Mouse (Mus musculus): ENCODE data around the gene Fbxw5.
"Not testable (repeated sequence)": the region's sequence is repeated elsewhere in the genome, so short reads cannot be mapped to it uniquely, and the experiment has no call there.

Gene Fbxw5

DNA sequence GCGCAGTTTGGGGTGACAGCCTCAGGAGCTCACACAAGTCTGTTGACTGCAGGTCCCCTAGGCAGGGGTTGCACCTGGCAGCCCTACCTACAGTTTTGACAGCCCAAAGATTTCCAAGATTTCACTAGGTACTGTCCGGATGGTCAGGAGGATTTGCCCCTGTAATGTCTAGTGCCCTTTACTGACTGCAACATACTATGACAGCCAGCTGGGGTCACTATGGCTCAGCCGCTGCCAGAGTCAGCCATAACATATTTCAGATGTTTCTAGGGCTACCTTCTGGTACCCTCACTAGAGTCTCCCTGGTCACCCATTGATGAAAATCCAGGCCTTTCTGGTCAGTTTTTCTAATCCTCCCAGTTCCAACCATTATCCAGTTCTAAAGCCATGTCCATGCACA lies 9.4 kb downstream of the Fbxw5 start:
- no peak for DNase-seq (ENCODE audit: low read depth, low spot score)

DNA sequence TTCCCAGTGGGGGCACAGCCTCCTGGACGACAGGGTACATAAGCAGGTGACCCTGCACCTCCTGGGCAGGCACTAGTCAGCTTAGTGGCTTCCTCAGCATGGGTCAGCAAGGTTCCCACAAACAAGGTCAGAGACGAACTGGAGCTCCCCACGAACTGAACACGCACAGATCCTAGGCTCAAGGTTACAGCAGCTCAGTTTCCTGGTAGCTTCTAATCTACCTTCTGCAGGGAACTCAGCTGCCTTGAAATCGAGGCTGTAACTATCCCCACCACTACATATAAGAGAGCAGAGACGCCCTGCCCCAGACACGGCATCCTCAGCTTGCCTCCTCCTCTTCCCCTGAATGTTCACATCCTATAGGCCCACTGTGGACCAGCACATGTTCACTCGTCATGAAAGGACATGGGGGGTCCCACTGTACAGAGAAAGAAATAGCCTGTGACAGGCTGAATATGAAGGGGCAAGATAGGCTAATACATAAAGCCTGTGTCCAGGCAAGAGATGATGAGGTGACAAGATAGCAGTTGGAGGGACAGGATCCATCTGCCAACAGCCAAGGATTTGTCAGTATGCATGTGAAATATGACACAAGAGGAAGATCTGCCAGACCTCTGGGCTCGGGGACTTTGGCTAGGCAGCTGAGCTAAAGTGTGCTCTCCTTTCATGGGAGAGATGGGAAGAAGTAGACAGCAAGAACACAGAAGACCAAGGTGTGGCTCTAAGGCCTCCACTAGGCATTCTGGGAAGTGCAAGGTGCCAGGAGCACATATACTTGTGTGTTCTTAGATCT lies 26.2 kb downstream of the Fbxw5 start:
- DNase-seq (ENCODE audit: low read depth, low spot score), result no peak

DNA sequence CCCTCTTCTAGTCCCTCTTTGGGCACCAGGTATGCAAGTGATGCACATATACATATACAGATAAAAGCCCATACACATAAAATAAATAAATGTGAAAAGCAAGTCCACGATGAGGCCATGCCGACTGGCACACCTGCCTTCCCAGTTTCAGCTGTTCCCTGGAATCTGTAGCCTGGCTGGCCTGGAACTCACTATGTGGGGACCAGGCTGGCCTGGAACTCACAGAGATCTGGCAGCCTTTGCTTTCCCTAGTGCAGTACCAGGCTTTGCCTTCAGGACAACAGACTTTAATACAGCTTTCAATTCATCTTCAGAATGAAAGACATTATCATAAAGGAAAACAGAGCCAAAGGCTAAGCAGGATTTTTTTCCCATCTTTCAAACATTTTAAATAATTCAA lies 33.2 kb downstream of the Fbxw5 start:
- DNase-seq (ENCODE audit: low read depth, low spot score), result no peak

DNA sequence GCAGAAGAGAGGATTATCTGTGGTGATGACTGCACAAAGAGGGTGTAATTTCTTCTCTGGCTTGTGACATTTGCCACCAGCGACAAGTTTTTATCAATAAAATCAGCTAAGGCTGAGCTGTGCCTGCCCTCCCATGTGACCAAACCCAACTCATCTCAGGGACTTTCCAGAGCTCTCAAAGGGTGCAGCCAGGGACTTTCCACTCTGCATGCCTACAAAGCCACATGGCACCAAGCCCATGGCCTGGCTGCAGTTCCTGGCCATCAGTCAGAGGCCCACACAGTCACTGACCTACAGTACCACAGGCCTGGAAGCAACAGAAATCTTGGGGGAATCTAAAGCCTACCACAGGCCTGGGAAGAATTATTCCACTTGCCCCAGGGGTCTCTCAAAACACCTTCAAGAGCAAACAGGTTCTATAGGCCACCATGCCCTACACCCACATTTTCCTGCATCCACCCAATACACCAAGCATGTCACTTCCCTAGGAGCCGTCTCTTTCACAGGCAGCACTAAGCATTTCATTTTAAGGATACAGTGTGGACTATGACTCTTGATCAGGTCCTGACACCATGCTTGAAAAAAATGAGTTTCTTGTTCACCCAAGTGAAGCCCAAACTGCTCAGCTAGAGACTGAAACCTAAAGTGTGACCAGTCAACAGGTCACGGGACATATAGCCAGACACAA lies 33.8 kb downstream of the Fbxw5 start:
- DNase-seq (ENCODE audit: low read depth, low spot score), result no peak

DNA sequence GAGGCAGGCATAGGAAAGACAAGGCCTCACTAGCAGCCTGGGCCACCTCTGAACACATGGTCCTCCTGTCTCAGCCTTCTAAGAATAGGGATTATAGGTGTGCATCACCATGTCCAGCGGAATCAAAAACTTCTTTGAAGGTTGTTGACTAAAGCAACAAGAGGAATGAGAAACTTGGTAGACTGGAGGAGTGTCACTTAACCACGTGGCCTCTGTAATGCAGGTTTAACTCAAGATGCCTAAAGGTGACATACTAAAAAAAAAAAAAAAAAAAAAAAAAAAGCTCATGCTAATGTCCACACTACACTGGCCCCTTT lies 34.3 kb downstream of the Fbxw5 start:
- DNase-seq (ENCODE audit: low read depth, low spot score), result no peak

GRCm38 (mm10) chr2:25536531-25536930 lies 36.0 kb downstream of the Fbxw5 start:
- DNase-seq (ENCODE audit: low read depth, low spot score), result no peak

- DNase-seq (ENCODE audit: low read depth, low spot score), result no peak
These were observed 40.0 kb downstream of the Fbxw5 start for GRCm38 (mm10) chr2:25540541-25540948.

- no peak for DNase-seq (ENCODE audit: low read depth, low spot score)
These were observed 41.3 kb downstream of the Fbxw5 start for GRCm38 (mm10) chr2:25541644-25542367.

DNA sequence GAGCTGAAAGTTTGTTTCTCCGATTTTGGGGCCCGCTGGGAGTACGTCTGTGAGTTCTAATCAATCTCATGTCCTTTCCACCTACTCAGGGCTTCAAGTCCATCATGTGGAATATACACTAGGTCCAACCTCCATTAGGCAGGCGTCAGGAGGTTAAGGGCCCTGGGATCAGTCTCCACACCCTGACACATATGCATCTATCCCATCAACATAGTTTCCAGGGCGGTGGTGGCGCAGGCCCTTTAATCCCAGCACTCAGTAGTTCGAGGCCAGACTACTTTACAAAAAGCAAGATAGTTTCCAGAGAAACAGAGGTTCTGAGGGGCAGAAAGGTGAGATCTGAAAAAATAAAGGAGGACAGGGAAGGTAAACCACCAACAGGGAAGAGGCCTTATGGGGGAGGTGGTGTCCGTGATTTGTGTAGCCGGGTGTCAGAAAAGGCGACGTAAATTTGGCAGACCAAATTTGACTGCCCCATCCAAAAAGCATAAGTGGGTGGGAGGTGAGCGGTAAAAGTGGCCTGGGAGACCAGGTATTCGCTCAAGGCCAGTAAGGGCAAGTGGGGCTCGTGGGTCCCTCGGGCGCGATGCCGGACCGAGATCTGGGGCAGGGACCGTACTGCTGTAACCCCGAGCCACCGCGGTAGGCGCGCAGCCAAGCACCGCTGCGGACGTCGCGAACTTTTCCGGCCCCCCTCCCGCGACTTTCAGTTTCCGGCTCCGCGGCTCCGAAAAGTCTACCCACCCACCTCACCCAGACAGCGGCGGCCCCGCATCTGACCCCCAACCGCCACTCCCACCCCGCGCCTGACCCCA lies 45.7 kb downstream of the Fbxw5 start:
- DNase-seq (ENCODE audit: low read depth, low spot score), result no peak

- DNase-seq (ENCODE audit: low read depth, low spot score), result peak; percentile 95
These were observed 46.4 kb downstream of the Fbxw5 start, which contains the start of gene Traf2 for GRCm38 (mm10) chr2:25546811-25547491. Gene Traf2 (minus strand): TSS chr2:25546940.

DNA sequence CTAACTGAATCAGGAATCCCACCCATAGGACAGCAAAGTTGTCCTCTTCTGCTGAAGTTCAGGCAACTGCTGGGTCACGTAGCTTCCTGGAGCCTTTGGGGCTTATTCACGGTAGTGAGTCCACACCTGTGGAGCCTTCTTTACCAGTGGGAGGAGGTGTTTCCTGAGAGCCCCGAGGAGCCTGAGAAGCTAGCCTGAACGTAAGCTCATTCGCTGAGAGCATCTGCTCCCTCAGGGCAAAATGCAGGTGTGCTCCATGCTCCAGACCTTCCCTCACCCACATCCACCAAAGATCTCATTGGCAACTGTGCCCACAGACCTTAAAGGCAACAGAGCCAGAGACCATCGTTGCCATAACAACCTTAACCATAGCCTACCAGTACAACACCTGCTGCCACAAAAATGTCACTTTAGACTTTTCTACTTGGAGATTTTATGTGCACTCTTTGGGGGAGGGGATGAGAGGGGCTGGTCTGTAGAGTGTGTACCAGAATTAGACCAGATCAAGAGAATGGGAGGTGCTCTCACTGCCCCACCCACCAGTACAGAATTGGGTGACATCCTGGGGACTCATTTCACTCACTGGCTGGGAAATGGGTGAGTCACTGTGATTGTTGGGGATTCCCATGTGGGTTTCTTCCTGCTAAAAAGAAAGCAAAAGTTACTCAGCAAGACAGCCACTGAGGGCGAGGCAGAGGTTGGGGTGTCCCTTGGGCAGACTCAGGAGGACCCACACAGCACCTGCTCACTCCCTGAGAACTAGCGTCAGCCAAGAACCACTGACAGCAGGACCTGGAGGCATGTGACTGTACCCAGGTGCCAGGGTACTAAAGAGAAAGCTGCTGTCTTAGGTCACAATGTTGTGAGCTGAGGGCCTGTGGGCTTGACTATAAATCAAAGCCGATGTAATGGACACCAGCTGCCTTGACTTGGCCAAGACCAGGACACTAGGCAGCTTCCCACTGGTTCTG lies 48.8 kb downstream of the Fbxw5 start:
- no peak for DNase-seq (ENCODE audit: low read depth, low spot score)

DNA sequence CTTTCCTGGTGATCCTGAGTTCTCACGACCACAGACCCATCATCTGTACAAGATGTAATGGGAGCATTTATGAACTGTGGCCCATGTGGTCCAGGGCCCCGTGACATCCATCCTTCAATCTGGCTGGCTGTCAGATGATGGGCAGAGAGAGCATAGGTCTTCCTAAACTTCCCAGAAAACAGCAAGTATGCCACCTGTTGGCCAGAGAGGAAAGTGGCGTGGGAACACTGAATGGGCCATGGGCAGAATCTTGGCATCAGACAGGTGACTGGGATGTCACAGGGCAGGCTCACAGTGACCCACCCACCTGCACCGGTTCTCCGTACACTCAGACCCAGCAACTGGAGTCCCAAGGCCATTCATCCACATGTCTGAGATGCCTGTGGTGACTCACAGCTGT lies 50.6 kb downstream of the Fbxw5 start:
- no peak for DNase-seq (ENCODE audit: low read depth, low spot score)

DNA sequence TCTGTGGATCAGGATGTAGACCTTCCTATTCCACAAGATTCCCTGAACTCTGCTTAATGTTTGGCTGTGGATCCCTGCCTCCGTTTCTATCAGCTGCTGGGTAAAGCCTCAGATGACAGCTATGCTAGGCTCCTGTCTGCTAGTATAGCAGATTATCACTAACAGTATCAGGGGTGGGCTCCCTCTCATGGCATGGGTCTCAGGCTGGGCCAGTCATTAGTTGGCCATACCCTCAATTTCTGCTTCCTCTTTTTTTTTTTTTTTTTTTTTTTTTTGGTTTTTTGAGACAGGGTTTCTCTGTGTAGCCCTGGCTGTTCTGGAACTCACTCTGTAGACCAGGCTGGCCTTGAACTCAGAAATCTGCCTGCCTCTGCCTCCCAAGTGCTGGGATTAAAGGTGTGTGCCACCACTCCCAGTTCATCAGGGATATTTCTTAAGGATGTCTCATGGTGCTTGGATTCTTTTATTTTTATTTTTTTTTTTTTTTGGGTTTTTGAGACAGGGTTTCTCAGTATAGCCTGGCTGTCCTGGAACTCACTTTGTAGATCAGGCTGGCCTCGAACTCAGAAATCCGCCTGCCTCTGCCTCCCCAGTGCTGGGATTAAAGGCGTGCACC lies 52.7 kb downstream of the Fbxw5 start:
- DNase-seq (ENCODE audit: low read depth, low spot score), result not testable (repeated sequence)

All from c-Kit-negative CD71-positive TER-119-positive erythroid progenitor cells, embryonic 14.5 days (primary cell).